Mouse (Mus musculus): ENCODE results near the gene Rhox4e. TPM values are rescaled to one million over a fixed set of nuclear protein-coding genes. Genes with fewer than 3 reads are reported as not detected.

Gene Rhox4e
- polyA plus RNA-seq (2014; fragmentation: Illumina TruSeq; extraction: RNeasy Lipid Tissue Mini Kit (QIAGEN cat#74804); ENCODE audit: low read depth, low replicate concordance) = not detected

DNA sequence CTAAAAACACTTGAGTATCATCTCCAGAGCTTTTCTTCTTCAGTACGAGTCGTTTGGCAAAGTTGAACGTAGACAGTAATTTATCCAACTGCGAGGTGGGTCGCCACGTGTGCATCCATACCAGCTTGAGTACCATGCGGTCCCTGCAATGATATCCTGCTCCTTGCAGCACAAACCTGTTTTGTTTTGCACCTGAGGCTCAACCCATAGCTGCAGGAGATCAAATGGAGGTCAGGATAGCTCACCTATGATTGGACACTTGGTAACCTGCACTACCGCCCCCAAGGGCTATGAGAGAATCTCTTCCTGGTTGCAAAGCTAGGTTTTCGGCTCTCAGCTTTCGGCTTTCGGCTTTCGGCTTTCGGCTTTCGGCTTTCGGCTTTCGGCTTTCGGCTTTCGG lies at the start of gene Rhox4e:
Gene Rhox4e, plus strand, starts transcription at position 301 of the 400 bp plus-strand sequence.

DNA sequence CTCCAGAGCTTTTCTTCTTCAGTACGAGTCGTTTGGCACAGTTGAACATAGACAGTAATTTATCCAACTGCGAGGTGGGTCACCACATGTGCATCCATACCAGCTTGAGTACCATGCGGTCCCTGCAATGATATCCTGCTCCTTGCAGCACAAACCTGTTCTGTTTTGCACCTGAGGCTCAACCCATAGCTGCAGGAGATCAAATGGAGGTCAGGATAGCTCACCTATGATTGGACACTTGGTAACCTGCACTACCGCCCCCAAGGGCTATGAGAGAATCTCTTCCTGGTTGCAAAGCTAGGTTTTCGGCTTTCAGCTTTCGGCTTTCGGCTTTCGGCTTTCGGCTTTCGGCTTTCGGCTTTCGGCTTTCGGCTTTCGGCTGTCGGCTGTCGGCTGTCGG lies 43.2 kb upstream of the Rhox4e start, which contains the start of gene Rhox4d:
Gene Rhox4d, plus strand, starts transcription at position 301 of the 400 bp plus-strand sequence.

DNA sequence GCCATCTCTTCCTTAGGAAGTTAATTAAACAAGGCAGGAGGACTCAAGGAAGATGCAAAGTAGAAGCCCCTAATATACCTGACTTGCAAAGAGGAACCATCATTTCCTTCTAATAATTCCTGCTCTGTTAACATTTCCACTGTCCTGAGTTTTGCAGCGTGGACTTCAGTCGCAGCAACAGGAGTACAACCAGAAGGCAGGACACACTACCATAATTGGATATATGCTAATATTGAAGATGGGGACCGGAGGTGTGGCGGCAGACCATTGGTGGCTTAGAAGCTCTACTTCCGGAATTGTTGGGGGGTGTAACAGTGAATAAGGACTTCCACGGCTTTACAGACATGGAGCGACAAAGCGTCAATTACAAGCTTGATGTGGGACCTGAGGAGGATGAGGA lies 27.1 kb upstream of the Rhox4e start, which contains the start of gene Rhox2e:
Gene Rhox2e, plus strand, starts transcription at position 301 of the 400 bp plus-strand sequence.

DNA sequence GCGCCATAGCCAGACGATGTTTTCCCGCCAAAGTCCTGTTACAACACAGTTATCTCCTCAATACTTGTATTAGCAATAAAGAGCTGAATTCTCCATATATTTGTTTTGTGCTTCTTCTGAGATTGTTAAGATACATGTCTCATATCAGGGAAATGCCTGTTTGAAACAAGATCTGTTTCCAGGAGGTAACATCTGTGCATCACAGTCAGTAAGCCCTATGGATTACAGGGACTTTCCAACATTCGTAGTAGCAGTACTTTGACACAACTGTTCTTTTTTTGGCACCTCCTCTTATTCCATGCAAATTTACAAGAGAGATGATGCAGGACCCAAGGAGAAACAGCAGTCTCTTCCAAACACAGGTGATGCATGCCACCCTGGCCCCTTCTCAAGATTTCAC lies 15.5 kb upstream of the Rhox4e start, which contains the start of gene Rhox3e:
Gene Rhox3e, plus strand, starts transcription at position 301 of the 400 bp plus-strand sequence.

DNA sequence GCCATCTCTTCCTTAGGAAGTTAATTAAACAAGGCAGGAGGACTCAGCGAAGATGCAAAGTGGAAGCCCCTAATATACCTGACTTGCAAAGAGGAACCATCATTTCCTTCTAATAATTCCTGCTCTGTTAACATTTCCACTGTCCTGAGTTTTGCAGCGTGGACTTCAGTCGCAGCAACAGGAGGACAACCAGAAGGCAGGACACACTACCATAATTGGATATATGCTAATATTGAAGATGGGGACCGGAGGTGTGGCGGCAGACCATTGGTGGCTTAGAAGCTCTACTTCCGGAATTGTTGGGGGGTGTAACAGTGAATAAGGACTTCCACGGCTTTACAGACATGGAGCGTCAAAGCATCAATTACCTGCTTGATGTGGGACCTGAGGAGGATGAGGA lies 13.9 kb downstream of the Rhox4e start, which contains the start of gene Rhox2f:
Gene Rhox2f, plus strand, starts transcription at position 301 of the 400 bp plus-strand sequence.

DNA sequence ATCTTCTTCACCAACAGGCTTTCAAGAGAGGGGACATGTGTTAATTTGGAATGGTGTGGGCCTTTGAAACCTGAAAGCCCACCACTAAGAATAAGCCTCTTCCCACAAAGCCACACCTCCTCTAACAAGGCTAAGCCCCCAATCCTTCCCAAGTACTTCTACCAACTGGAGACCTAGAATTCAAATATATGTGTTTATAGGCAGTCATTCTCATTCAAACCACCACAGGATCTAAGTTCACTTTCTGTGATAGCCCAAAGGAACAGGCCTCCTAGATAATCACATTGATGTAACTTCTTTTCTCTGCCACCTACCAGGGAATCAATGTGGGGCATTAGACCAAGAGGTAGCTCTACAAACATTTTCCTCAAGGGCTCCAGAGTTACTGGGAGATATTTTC lies 23.5 kb downstream of the Rhox4e start, which contains the start of gene Rhox3f:
Gene Rhox3f, plus strand, starts transcription at position 301 of the 400 bp plus-strand sequence.

DNA sequence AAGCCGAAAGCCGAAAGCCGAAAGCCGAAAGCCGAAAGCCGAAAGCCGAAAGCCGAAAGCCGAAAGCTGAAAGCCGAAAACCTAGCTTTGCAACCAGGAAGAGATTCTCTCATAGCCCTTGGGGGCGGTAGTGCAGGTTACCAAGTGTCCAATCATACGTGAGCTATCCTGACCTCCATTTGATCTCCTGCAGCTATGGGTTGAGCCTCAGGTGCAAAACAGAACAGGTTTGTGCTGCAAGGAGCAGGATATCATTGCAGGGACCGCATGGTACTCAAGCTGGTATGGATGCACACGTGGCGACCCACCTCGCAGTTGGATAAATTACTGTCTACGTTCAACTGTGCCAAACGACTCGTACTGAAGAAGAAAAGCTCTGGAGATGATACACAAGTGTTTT lies 50.4 kb downstream of the Rhox4e start, which contains the start of gene Rhox4f:
Gene Rhox4f, minus strand, starts transcription at position 101 of the 400 bp plus-strand sequence.

Other genes with a start within 250 kb of the Rhox4e start
- gene Rhox3a2, start 177.4 kb upstream of the Rhox4e start, polyA plus RNA-seq (2014; fragmentation: Illumina TruSeq; extraction: RNeasy Lipid Tissue Mini Kit (QIAGEN cat#74804); ENCODE audit: low read depth, low replicate concordance) = not detected
- gene Rhox4a2, start 166.6 kb upstream of the Rhox4e start, polyA plus RNA-seq (2014; fragmentation: Illumina TruSeq; extraction: RNeasy Lipid Tissue Mini Kit (QIAGEN cat#74804); ENCODE audit: low read depth, low replicate concordance) = not detected
- gene Rhox2b, start 145.3 kb upstream of the Rhox4e start, polyA plus RNA-seq (2014; fragmentation: Illumina TruSeq; extraction: RNeasy Lipid Tissue Mini Kit (QIAGEN cat#74804); ENCODE audit: low read depth, low replicate concordance) = not detected
- not detected for gene Rhox4b, start 124.9 kb upstream of the Rhox4e start, polyA plus RNA-seq (2014; fragmentation: Illumina TruSeq; extraction: RNeasy Lipid Tissue Mini Kit (QIAGEN cat#74804); ENCODE audit: low read depth, low replicate concordance)
- gene Rhox2c, start 103.7 kb upstream of the Rhox4e start, polyA plus RNA-seq (2014; fragmentation: Illumina TruSeq; extraction: RNeasy Lipid Tissue Mini Kit (QIAGEN cat#74804); ENCODE audit: low read depth, low replicate concordance) = not detected
- gene Rhox3c, start 98.8 kb upstream of the Rhox4e start, polyA plus RNA-seq (2014; fragmentation: Illumina TruSeq; extraction: RNeasy Lipid Tissue Mini Kit (QIAGEN cat#74804); ENCODE audit: low read depth, low replicate concordance) = not detected
- gene Rhox4c, start 77.1 kb upstream of the Rhox4e start, polyA plus RNA-seq (2014; fragmentation: Illumina TruSeq; extraction: RNeasy Lipid Tissue Mini Kit (QIAGEN cat#74804); ENCODE audit: low read depth, low replicate concordance) = not detected
- gene Rhox2d, start 64.0 kb upstream of the Rhox4e start, polyA plus RNA-seq (2014; fragmentation: Illumina TruSeq; extraction: RNeasy Lipid Tissue Mini Kit (QIAGEN cat#74804); ENCODE audit: low read depth, low replicate concordance) = not detected
- not detected for gene Rhox4d, start 43.1 kb upstream of the Rhox4e start, polyA plus RNA-seq (2014; fragmentation: Illumina TruSeq; extraction: RNeasy Lipid Tissue Mini Kit (QIAGEN cat#74804); ENCODE audit: low read depth, low replicate concordance)
- gene Rhox2e, start 27.0 kb upstream of the Rhox4e start, polyA plus RNA-seq (2014; fragmentation: Illumina TruSeq; extraction: RNeasy Lipid Tissue Mini Kit (QIAGEN cat#74804); ENCODE audit: low read depth, low replicate concordance) = not detected
- gene Rhox3e, start 15.4 kb upstream of the Rhox4e start, polyA plus RNA-seq (2014; fragmentation: Illumina TruSeq; extraction: RNeasy Lipid Tissue Mini Kit (QIAGEN cat#74804); ENCODE audit: low read depth, low replicate concordance) = not detected
- not detected for gene Rhox2f, start 14.0 kb downstream of the Rhox4e start, polyA plus RNA-seq (2014; fragmentation: Illumina TruSeq; extraction: RNeasy Lipid Tissue Mini Kit (QIAGEN cat#74804); ENCODE audit: low read depth, low replicate concordance)
- gene Rhox3f, start 23.6 kb downstream of the Rhox4e start, polyA plus RNA-seq (2014; fragmentation: Illumina TruSeq; extraction: RNeasy Lipid Tissue Mini Kit (QIAGEN cat#74804); ENCODE audit: low read depth, low replicate concordance) = not detected
- not detected for gene Rhox4f, start 50.3 kb downstream of the Rhox4e start, polyA plus RNA-seq (2014; fragmentation: Illumina TruSeq; extraction: RNeasy Lipid Tissue Mini Kit (QIAGEN cat#74804); ENCODE audit: low read depth, low replicate concordance)
- gene Rhox3g, start 71.2 kb downstream of the Rhox4e start, polyA plus RNA-seq (2014; fragmentation: Illumina TruSeq; extraction: RNeasy Lipid Tissue Mini Kit (QIAGEN cat#74804); ENCODE audit: low read depth, low replicate concordance) = not detected
- not detected for gene Rhox2g, start 86.1 kb downstream of the Rhox4e start, polyA plus RNA-seq (2014; fragmentation: Illumina TruSeq; extraction: RNeasy Lipid Tissue Mini Kit (QIAGEN cat#74804); ENCODE audit: low read depth, low replicate concordance)
- gene Rhox4g, start 93.9 kb downstream of the Rhox4e start, polyA plus RNA-seq (2014; fragmentation: Illumina TruSeq; extraction: RNeasy Lipid Tissue Mini Kit (QIAGEN cat#74804); ENCODE audit: low read depth, low replicate concordance) = not detected
- gene Rhox3h, start 111.4 kb downstream of the Rhox4e start, polyA plus RNA-seq (2014; fragmentation: Illumina TruSeq; extraction: RNeasy Lipid Tissue Mini Kit (QIAGEN cat#74804); ENCODE audit: low read depth, low replicate concordance) = not detected
- not detected for gene Rhox2h, start 115.9 kb downstream of the Rhox4e start, polyA plus RNA-seq (2014; fragmentation: Illumina TruSeq; extraction: RNeasy Lipid Tissue Mini Kit (QIAGEN cat#74804); ENCODE audit: low read depth, low replicate concordance)
- gene Rhox5, start 247.4 kb downstream of the Rhox4e start, polyA plus RNA-seq (2014; fragmentation: Illumina TruSeq; extraction: RNeasy Lipid Tissue Mini Kit (QIAGEN cat#74804); ENCODE audit: low read depth, low replicate concordance) = 1.8 TPM